Mouse (Mus musculus) adrenal gland, adult 18-20 months (tissue): ENCODE results near the gene Ada. TPM values are rescaled to one million over a fixed set of nuclear protein-coding genes. Genes with fewer than 3 reads are reported as not detected.

Experiments
- DNase-seq, 2 experiments: peaks; one replicate each; pipeline ENCODE4 v3.0.0; 2021 to 2022; ENCODE audit warnings: low spot score in 2 of 2
- total RNA-seq, 2 experiments: library from RNA; stranded (reverse); gene quantifications; 1 replicate in 1 of 2; 2 replicates in 1 of 2; pipeline ENCODE4 v1.2.3; 2021

The Ada gene
- total RNA-seq, 2 experiments from 2014 or later, result 2.9 to 3.5 TPM

DNA sequence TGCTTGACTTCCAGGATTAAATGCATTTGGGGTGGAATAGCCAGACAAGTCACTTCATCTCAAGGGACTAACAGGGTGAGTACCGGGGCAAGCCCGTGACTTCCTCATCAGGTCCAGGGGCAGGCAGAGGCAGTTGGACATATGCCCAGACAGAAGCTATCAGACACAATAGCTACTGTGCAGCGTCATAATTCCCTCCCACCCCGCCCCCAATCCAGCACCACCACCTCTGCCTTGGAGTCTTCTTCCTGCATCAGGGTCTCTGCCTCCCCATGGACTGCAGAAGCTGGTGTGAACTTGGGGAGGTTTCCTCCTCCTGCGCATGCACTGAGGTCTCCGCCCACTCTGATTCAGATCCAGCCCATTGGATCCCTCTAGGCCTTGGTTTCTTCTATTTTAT is 14.1 kb downstream of the Ada start:
- DNase-seq, result no peak

DNA sequence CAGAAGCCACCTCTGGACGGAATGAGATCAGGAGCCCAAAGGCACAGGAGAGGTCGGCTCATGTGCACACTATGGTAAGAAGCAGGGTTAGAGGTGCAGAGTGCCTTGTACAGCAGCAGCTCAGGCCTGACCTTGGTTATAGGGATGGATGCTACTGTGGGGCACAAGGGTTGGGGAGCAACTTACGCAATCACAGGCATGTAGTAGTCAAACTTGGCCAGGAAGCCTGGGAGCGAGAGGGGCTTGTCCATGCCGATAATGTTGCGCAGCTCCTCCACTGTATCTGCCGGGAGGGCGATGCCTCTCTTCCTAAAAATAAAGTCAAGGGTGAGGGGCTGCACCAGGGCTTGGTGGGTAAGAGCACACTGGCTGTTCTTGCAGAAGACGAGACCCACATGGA is 14.9 kb downstream of the Ada start:
- DNase-seq, result no peak

DNA sequence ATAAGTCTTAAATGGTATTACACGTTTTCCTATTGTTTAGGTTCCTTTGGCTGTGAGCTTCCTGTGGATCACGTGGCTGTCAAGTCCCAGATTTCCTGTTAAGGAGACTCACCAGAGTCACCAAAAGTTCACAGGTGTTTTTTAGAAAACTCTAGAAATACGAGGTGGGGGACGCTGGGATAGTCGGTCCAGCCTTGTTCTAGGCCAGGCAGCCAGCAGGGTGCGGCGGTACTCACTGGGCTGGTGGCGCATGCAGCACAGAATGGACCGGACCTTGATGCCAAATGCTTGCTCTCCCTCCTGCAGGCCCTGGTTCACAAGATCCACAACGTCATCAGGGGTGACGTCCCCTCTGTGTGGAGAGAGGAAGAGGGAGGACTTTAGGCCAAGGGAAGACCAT is 18.0 kb downstream of the Ada start:
- DNase-seq, result no peak

DNA sequence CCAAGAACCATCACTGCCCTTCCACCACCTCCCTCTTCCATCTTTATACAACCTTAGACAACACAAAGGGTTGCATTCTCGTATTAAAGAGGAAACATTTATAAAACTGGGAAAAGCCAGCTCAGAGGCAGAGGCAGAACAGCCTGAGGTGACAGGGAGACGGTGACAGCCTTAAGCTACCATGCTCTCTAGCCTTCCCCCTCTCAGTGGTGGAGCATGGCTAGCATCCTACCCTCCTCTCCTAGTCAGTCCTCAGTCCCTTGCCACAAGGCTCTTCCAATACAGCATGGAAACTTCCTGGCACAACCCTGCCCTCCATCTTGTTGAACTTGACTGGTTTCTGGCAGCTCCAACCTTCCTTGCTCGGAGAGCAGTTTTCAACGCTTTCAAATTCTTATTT is 21.7 kb downstream of the Ada start:
- no peak for DNase-seq

DNA sequence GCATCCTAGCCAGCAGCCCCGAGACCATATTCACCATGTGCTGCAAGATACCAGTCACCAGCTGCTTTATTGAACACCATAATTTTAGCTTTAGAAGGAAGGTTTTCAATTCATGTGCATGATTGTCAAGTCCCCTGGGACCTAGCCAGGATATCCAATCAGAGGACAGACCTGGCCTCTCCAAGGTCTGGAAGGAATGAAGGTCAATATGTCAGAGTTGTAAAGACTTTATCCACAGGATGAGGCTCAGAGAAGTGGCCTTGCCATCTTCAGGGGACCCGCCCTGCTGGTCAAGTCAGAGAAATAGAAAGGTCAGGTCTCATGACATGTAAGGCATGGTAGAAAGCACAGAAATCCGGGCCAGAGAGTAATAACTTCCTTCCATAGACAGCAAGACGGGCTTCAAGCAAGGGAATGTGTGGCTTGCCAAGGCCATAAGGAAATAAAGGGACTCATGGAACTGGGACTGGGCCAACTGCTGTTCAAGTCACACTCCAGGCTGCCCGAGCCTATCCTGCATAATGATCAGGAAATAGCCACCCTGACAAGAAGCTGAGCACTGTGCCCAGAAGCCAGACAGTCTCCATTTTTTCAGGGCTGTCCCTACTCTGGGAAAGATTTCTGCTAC is 23.2 kb downstream of the Ada start:
- DNase-seq, result no peak

DNA sequence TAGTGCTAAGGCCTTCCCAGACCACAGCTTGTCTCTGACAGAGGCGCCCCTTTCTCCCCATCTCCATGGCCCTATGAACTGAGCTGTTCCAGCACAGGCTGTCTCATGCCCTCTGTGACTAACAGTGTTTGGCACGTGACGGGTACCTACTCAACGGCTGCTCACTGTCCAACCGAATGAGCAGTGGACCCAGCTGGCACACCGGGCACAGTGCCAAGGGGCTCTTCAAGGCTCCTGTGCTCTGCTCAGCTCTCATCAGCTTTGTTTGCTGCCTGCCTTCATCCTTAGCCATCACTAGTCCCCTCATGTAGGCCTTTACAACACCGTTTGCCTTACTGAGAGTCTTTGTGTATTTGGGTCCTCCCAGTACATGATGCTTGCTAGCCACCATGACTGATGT is 27.5 kb downstream of the Ada start:
- DNase-seq, result peak; percentile 57 to 63

DNA sequence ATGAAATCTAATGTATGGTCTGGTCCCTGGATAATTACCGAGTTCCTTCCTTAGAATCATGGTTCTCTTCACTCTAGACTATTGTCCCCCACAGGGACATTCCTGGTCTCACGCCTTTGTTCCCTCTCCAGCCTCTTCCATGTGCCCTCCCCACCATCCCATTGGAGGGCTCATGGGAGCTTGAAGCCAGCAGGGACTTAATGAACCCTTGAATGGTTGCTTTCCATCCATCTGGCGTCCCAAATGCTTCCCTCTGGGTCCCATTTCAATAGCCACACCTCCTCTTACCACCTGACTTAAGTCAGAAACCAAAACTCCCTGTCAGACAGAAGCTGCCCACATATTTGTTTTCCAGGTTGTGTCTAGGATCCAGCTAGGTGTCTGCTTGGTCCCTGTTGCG is 30.4 kb downstream of the Ada start:
- DNase-seq, result no peak

DNA sequence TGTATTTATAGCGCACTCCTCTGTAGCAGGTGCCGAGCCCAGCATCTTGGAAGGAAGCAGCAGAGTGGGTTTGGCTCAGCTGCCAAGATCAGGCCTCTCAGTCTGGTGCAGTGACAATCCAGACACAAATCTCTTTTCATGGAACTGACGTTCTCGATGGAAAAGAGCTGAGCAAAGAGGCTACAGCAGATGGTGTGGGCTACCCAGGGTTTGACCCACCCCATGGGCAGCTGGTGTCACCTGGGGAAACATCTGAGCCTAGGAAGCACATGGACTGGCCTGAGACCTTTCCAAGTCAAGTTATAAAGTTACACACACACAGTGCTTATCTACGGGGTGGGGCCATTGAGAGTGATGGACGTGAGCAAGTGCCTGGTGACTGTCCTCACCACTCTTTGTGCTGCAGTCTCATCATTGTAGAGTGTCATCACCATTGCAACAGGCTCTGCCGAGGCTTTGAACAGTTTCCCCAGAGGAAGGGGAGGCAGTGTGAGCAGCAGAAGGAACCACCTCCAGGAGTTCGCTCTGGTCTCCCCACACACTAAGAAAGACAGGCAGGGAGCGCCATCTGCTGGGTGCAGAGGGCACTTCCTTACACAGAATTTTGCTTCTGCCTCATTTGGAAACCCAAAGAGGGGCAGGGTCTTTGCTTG is 31.0 kb downstream of the Ada start:
- DNase-seq, result peak; percentile 77 to 87

DNA sequence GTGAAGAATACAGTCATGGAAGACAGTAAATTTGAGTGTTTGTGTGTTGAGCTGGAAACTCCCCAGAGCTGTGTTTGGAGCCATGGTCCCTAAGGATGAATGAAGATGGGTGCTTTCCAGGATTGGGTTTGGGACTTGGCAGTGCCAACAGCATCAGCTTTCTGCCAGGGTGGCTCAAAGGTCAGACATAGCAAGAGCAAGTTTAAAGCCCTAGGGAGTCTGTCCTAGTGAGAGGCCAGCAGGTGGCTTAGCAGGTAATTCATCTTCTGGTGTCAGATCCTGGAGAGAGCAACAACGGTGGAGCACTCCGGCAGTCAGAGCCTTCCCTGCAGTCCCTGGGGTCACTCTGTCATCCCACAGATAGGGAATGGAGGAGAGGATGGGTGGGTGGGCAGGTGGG is 31.5 kb downstream of the Ada start:
- no peak for DNase-seq

DNA sequence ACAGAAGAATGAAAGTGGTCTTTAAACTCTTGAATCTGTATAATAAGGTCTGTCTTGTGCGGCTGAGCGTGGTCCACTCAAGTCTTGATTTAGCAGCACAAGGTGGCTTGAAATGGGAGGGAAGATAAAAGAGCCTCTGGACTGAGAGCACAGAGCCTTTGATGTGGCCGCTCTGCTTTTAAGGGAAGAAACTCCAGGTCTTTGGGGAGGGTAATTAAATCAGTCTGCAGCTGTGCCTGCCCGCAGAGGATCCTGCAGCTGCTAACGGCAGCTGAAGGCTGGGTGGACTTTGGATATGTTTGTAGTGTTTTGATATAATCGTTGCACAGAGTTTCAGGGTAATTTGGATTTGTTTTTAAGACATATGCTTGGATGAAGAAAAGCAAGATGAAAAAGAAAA is 33.2 kb downstream of the Ada start:
- no peak for DNase-seq

DNA sequence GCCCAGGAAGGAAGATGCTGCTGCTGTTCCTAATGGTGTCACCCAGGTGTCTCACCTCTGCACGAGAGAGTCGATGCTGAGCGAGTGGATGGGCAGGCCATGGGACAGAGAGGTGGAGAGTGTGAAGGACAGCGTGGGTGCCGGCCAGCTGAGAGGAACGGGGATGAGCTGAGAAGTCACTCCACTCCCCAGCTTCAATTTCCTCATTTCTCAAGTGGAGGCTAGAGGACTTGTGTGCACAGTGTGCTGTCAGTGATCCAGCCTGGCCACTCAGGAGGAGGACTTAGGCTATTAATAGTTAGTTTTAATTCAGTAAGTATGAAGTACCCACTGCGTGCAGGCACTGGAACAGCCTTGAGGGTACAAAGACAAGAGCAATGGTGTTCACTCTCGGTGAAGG is 33.6 kb downstream of the Ada start:
- no peak for DNase-seq

DNA sequence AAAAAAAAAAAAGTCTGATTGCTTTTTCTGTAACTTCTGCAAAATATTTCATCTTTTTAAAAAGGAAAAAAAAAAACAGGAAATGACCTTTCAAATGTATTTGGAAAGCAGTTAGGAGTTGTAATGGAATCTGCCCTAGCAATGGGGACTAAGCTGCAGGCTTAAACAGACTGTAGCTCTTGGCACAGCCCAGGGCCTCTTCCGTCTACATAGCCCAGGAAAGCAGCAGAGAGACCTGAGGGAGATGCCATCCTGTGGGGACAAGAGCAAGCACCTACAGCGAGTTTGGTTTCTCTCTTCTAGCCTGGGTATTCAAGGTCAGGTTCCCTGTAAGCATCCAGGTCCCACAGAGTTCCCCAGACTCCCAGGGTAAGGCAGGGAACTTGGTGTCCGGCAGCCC is 36.7 kb downstream of the Ada start:
- no peak for DNase-seq

DNA sequence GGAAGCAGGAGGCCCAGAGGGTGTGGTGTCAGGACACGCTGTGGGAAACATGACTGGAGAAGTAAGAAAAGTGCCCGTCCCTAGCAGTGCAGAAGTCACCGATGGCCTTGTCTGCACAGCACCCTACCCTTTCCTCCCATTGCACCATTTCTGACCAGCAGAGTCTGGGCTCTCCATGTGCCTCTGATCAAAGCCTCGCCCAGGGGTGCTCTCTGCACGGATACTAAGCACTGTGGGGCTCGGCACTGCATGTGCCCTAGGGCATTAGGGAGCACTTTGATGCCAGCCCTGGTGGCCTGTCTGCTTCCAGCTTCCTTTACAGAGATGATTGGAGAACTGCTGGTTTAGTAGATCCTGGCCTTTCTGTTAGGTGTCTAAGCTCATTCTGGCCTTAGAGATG is 37.2 kb downstream of the Ada start:
- no peak for DNase-seq

DNA sequence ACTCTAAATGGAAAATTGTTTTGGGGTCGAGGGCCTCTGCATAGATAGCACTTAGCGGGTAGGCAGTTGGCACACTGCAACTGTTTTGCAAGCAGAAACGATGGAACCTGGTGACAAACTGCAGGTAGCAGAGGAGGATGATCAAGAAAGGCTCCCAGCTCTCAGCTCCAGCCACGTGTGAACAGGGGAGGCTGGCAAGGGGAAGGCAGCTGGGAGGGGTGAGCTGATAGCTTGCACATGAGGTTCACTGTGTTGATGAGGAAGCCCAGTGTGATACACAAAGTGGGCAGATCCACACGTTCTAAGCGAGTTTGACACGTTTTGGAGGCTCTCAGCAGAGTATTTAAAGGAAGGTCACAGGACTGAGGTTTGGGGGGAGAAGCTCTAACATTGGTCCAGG is 37.6 kb downstream of the Ada start:
- DNase-seq, result no peak

DNA sequence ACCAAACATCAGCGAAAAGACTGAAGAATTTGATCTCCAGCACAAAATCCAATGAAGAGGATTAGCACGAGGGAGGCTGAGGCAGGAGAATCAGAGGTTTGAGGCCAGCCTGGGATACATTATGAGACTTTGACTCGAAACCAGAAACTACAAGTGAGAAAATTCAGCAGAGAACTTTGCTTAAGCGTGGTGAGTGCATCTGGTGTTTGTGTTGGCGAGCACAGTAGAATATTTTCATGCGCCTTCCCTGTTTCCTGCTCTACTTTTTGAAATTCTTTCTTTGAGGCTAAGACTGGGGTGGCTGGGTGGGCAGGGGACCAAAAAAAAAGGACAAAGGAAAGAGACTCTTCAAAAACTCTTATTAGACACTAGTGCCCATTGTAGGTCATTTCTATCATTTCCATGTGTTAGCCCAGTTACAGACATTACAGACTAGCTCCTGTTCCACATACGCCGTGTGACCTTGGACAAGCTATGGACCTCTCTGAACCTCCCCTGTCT is 38.6 kb downstream of the Ada start:
- DNase-seq, result no peak

DNA sequence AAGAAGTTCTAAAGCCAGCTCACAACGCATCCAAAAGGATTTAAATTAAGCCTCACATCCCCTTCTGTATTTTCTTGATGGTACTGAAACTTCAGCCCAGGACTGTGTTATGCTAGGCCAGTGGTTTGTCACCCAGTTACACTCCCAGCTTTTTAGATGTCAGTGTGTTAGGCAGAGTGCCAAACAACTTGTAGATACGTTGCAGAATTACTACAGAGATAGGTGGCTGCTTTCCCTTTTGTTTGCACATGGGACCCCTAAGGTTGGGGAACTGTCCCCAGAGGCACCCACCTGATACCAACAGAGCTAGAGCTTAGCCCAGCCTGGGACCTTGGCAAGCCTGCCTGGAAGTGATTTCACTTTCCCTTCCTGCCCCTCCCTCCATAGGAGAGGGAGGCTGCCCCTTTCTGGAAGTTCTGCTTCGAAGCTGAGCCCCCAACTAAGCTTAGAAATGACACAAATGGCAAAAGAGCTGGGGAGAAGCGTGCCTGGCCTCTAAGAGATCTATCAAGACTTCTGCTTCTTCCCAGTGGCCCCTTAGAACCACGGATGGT is 39.4 kb downstream of the Ada start:
- DNase-seq, result no peak

DNA sequence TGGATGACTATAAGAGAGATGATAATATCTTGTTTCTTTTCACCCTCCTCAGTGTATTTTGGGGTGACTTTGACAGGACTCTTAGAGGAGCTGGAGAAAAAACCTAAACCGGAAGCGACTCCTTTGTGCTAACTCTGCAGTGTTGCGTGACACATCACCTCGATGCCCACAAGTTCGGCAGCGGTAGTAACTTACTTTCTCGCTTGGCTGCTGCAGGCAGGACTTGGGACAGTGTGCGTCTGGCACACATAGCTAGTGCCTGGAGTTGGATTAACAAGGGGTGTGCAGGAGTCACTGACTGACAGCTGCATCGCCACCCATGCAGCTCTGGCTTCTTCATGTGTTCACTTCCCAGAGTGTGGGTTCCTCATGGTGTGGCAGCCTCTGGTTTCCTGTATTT is 40.0 kb downstream of the Ada start:
- DNase-seq, result no peak

DNA sequence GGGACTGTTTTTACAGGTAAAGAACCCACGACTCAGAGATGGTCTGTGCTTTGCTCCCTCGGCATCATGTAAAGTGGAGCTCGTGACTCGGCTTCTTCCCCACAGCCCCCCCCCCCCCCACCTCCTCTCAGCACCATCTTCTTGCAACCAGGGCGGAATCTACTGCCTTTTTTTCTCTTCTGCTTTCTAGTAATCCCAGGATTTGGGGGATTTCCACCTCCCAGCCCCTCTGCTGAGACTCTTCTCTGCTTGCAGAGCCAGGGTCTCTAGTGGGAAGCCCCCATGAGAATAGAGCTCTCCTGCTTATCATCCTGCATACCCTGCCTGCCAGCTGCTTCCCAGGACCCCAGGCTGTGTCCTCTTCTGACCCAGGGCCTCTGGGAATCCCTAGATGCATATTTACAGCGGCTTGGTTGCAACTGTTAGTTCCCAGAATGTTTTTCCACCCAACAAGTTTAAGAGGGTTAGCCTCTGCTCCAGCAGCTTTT is 41.2 kb downstream of the Ada start:
- no peak for DNase-seq

DNA sequence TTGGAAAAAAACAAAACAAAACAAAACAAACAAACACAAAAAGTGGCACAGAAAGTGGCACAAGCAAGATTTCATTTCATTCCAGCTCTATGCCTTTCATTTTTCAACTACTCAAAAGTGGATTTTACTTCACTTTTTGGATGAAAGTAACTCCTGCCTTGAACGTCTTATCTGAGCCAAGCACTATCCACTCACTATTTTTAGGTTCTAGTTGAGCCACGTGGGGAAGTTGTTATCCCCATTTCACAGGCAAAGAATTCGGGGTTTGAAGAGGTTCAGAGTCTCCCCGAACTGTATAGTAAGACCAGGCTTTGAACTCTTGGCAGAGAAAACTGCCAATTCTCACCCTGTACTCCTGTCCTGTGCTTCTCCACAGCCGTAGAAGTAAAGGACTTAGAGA is 41.7 kb downstream of the Ada start:
- no peak for DNase-seq

DNA sequence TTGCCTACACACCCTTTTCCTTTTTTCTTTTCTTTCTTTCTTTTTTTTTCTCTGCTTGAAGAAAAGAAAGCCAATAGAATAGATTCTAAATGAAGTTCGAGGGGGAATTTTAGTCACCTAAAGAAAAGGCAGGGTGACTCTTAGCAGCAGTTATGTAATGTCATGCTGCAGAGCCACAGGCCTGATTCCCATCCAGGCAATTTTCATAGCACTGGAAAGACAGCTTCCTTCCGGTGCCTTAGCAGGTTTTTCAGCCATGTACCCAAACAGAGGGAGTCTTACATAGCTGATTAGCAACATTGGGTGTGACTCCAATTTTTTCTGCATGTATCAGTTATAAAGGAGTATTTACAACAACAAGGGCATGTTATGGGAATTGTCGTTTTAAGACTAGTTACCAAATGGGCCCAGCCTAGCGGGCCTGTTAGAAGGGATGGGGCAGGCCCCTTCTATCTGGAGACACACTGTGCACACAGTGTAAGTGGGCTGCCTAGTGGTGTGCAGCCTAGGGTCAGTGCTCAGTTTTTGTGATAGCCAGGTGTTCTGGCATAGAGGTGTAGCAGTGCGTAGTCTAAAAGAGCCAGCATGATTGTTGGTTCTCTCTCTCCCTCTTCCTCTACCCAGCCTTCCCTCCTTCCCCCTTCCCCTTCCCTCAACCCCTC is 46.3 kb downstream of the Ada start:
- no peak for DNase-seq

DNA sequence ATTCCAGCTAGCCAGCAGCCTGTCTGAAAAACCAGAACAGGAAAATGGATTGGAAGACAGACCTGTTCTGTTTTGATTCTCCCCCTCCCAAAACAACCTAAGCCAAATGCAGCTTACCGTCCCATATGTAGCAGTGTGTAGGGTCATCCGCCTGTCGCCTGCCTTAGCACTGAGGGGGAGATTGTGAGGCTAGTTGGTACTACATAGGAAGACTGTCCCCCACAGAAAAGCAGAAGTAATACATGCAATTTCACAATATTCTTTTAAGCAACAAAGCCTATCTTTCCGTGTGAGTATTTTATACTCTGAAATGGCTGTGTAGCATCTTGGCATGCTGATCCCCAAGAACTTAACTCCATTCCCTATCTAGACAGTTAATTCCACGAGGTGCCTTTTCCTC is 47.1 kb downstream of the Ada start:
- no peak for DNase-seq

DNA sequence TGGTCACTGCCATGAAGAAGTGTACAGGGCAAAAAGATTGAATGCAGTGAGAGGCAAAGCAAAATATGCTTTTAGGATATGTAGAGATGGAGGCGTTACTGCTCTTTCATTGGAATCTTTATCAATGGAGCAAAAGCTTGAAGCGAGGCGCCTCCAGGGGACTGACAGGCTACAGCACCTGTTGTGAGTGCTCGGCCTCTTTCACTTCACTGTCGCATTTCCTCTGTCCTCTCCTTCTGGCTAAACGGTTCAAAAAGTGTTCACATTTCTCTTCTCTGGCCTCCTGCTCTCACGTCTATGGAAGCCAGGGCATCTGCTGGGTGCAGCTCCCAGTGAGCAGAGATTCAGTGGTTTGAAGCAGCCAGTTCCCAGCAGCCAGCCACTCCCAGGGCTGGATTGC is 47.6 kb downstream of the Ada start:
- DNase-seq, result no peak
